Mouse (Mus musculus): ENCODE measurements around the gene Sox21. TPM values are rescaled to one million over a fixed set of nuclear protein-coding genes. Genes with fewer than 3 reads are reported as not detected.

The Sox21 gene
- polyA plus RNA-seq, 1 experiment from 2014 or later, result 6.7 TPM

GRCm38 (mm10) chr14:118235973-118236885 is 601 bp downstream of the Sox21 start:
- ATAC-seq (ENCODE audit: low FRiP score), result peak; percentile 58
- WGBS, result under 1% methylated on average over 65 of the region's 73 CpGs
- Histone ChIP-seq H3K9me3 (no peaks in the 10 kb centered on the region), H3K4me3 (peak overlapping the region; percentile 56), H3K27me3 (peaks cover 84% of the 10 kb centered on the region), H3K9ac (peak overlapping the region; percentile 82), H3K36me3 (no peaks in the 10 kb centered on the region), H3K4me2 (peak overlapping the region; percentile 84), H3K4me1 (replicated peaks) (peaks cover 43% of the 10 kb centered on the region), H3K27ac (peak overlapping the region; percentile 88)

GRCm38 (mm10) chr14:118235361-118235972 is 1.4 kb downstream of the Sox21 start:
- Histone ChIP-seq H3K9me3 (no peaks in the 10 kb centered on the region), H3K27me3 (peaks cover 82% of the 10 kb centered on the region), H3K9ac (peak overlapping the region; percentile 82), H3K4me3 (peak overlapping the region; percentile 56), H3K27ac (peak overlapping the region; percentile 88), H3K36me3 (no peaks in the 10 kb centered on the region), H3K4me1 (replicated peaks) (peaks cover 46% of the 10 kb centered on the region), H3K4me2 (peak overlapping the region; percentile 84)
- ATAC-seq (ENCODE audit: low FRiP score), result no peak
- WGBS, result under 1% methylated on average over 62 of the region's 62 CpGs

- peak overlapping the region; percentile 88 for H3K27ac ChIP-seq
- H3K9ac ChIP-seq, result peak overlapping the region; percentile 82
- WGBS, result under 1% methylated on average over 55 of the region's 84 CpGs
- peak overlapping the region; percentile 56 for H3K4me3 ChIP-seq
- H3K9me3 ChIP-seq, result no peaks in the 10 kb centered on the region
- no peak for ATAC-seq (ENCODE audit: low FRiP score)
- H3K27me3 ChIP-seq, result peaks cover 81% of the 10 kb centered on the region
- peaks cover 46% of the 10 kb centered on the region for H3K4me1 ChIP-seq (replicated peaks)
- H3K4me2 ChIP-seq, result peak overlapping the region; percentile 84
- H3K36me3 ChIP-seq, result no peaks in the 10 kb centered on the region
These were observed 2.2 kb downstream of the Sox21 start for GRCm38 (mm10) chr14:118234541-118235210.

GRCm38 (mm10) chr14:118233786-118234540 is 2.9 kb downstream of the Sox21 start:
- Histone ChIP-seq H3K9me3 (no peaks in the 10 kb centered on the region), H3K4me2 (peak overlapping the region; percentile 84), H3K36me3 (no peaks in the 10 kb centered on the region), H3K27ac (peak overlapping the region; percentile 88), H3K27me3 (peaks cover 81% of the 10 kb centered on the region), H3K4me3 (peak overlapping the region; percentile 56), H3K9ac (peak overlapping the region; percentile 82), H3K4me1 (replicated peaks) (peaks cover 46% of the 10 kb centered on the region)
- WGBS, result 1% methylated on average over 26 of the region's 26 CpGs
- ATAC-seq (ENCODE audit: low FRiP score), result no peak

- Histone ChIP-seq H3K27ac (0 out of 2 replicates have a peak overlapping the region, but pooled peaks have one; percentile 26), H3K36me3 (no peaks in the 10 kb centered on the region), H3K4me3 (peak overlapping the region; percentile 25), H3K9me3 (no peaks in the 10 kb centered on the region), H3K9ac (peak overlapping the region; percentile 43; the same call in 1 of the 2 replicates), H3K4me1 (replicated peaks) (peaks cover 61% of the 10 kb centered on the region), H3K4me2 (peak overlapping the region; percentile 50), H3K27me3 (peaks cover 86% of the 10 kb centered on the region)
- no peak for ATAC-seq (ENCODE audit: low FRiP score)
- under 1% methylated on average over 8 of the region's 8 CpGs for WGBS
These were observed 4.4 kb downstream of the Sox21 start for GRCm38 (mm10) chr14:118232381-118232970.

GRCm38 (mm10) chr14:118226471-118227155 is 10.2 kb downstream of the Sox21 start:
- Histone ChIP-seq H3K36me3 (no peaks in the 10 kb centered on the region), H3K9me3 (no peaks in the 10 kb centered on the region), H3K27ac (no peak overlapping the region), H3K4me3 (no peak overlapping the region), H3K4me2 (peak overlapping the region; percentile 39), H3K27me3 (peaks cover 91% of the 10 kb centered on the region), H3K9ac (no peak overlapping the region), H3K4me1 (replicated peaks) (peaks cover 45% of the 10 kb centered on the region)
- under 1% methylated on average over 21 of the region's 21 CpGs for WGBS
- no peak for ATAC-seq (ENCODE audit: low FRiP score)

- H3K36me3 ChIP-seq, result no peaks in the 10 kb centered on the region
- H3K4me1 ChIP-seq (replicated peaks), result peaks cover 38% of the 10 kb centered on the region
- H3K27me3 ChIP-seq, result peaks cover 88% of the 10 kb centered on the region
- no peak overlapping the region for H3K9ac ChIP-seq
- no peak overlapping the region for H3K27ac ChIP-seq
- peak overlapping the region; percentile 12; the same call in 1 of the 2 replicates for H3K4me3 ChIP-seq
- WGBS, result under 1% methylated on average over 21 of the region's 21 CpGs
- no peaks in the 10 kb centered on the region for H3K9me3 ChIP-seq
- peak; percentile 34 for ATAC-seq (ENCODE audit: low FRiP score)
- H3K4me2 ChIP-seq, result peak overlapping the region; percentile 39
These were observed 10.9 kb downstream of the Sox21 start for GRCm38 (mm10) chr14:118225911-118226310.

GRCm38 (mm10) chr14:118225061-118225743 is 11.6 kb downstream of the Sox21 start:
- Histone ChIP-seq H3K36me3 (no peaks in the 10 kb centered on the region), H3K4me2 (peak overlapping the region; percentile 39), H3K27ac (no peak overlapping the region), H3K4me3 (no peak overlapping the region), H3K27me3 (peaks cover 88% of the 10 kb centered on the region), H3K9me3 (no peaks in the 10 kb centered on the region), H3K4me1 (replicated peaks) (peaks cover 38% of the 10 kb centered on the region), H3K9ac (no peak overlapping the region)
- ATAC-seq (ENCODE audit: low FRiP score), result no peak
- WGBS, result 23% methylated on average over 16 of the region's 16 CpGs

GRCm38 (mm10) chr14:118220885-118221284 is 15.9 kb downstream of the Sox21 start:
- 93% methylated on average over 1 of the region's 1 CpGs for WGBS
- Histone ChIP-seq H3K27me3 (peaks cover 52% of the 10 kb centered on the region), H3K36me3 (no peaks in the 10 kb centered on the region), H3K9me3 (no peaks in the 10 kb centered on the region), H3K4me1 (replicated peaks) (peaks cover 9% of the 10 kb centered on the region), H3K27ac (no peak overlapping the region), H3K4me2 (no peak overlapping the region), H3K4me3 (no peak overlapping the region), H3K9ac (no peak overlapping the region)
- ATAC-seq (ENCODE audit: low FRiP score), result no peak

- H3K4me2 ChIP-seq, result no peak overlapping the region
- no peak overlapping the region for H3K4me3 ChIP-seq
- H3K27ac ChIP-seq, result no peak overlapping the region
- 0 out of 2 replicates have a peak, but pooled peaks cover 7% of the 10 kb centered on the region for H3K4me1 ChIP-seq (replicated peaks)
- 95% methylated on average over 8 of the region's 8 CpGs for WGBS
- H3K9me3 ChIP-seq, result no peaks in the 10 kb centered on the region
- ATAC-seq (ENCODE audit: low FRiP score), result no peak
- H3K27me3 ChIP-seq, result peaks cover 26% of the 10 kb centered on the region
- H3K36me3 ChIP-seq, result no peaks in the 10 kb centered on the region
- H3K9ac ChIP-seq, result no peak overlapping the region
These were observed 20.0 kb downstream of the Sox21 start for GRCm38 (mm10) chr14:118216826-118217225.

Measured in hindbrain, embryonic 13.5 days (tissue).